Mouse (Mus musculus): ENCODE results near the gene Cyb5d1.
A peak's percentile ranks its signal among the peaks of the same experiment; 100 is the strongest.

Gene Cyb5d1

GRCm38 (mm10) chr11:69379600-69379999 is 15.8 kb downstream of the Cyb5d1 start:
- DNase-seq (ENCODE audit: low spot score in 2 of 2) = no peak

GRCm38 (mm10) chr11:69377766-69378165 is 17.7 kb downstream of the Cyb5d1 start:
- DNase-seq (ENCODE audit: low spot score in 2 of 2) = no peak

GRCm38 (mm10) chr11:69375646-69376045 is 19.8 kb downstream of the Cyb5d1 start:
- DNase-seq (ENCODE audit: low spot score in 2 of 2) = no peak

GRCm38 (mm10) chr11:69373223-69373965 is 22.0 kb downstream of the Cyb5d1 start:
- peak in 1 of 2 experiments; percentile 21 for DNase-seq (ENCODE audit: low spot score in 2 of 2)

- peak in 1 of 2 experiments; percentile 41 for DNase-seq (ENCODE audit: low spot score in 2 of 2)
These were observed 22.7 kb downstream of the Cyb5d1 start for GRCm38 (mm10) chr11:69372780-69373170.

- no peak for DNase-seq (ENCODE audit: low spot score in 2 of 2)
These were observed 23.2 kb downstream of the Cyb5d1 start for GRCm38 (mm10) chr11:69372056-69372779.

- DNase-seq (ENCODE audit: low spot score in 2 of 2) = no peak
These were observed 23.8 kb downstream of the Cyb5d1 start for GRCm38 (mm10) chr11:69371601-69372000.

- DNase-seq (ENCODE audit: low spot score in 2 of 2) = no peak
These were observed 24.6 kb downstream of the Cyb5d1 start for GRCm38 (mm10) chr11:69370817-69371215.

GRCm38 (mm10) chr11:69369990-69370816 is 25.2 kb downstream of the Cyb5d1 start:
- no peak for DNase-seq (ENCODE audit: low spot score in 2 of 2)

GRCm38 (mm10) chr11:69369215-69369989 is 26.0 kb downstream of the Cyb5d1 start, which contains the start of gene Chd3:
Chd3 (minus strand) TSS chr11:69369406.
- DNase-seq (ENCODE audit: low spot score in 2 of 2) = no peak

GRCm38 (mm10) chr11:69368356-69369214 is 26.8 kb downstream of the Cyb5d1 start:
- peak in 1 of 2 experiments; percentile 42 for DNase-seq (ENCODE audit: low spot score in 2 of 2)

GRCm38 (mm10) chr11:69367616-69368355 is 27.6 kb downstream of the Cyb5d1 start:
- DNase-seq (ENCODE audit: low spot score in 2 of 2) = peak in 1 of 2 experiments; percentile 11

- DNase-seq (ENCODE audit: low spot score in 2 of 2) = no peak
These were observed 28.4 kb downstream of the Cyb5d1 start for GRCm38 (mm10) chr11:69366855-69367615.

- DNase-seq (ENCODE audit: low spot score in 2 of 2) = peak; percentile 62 to 66
These were observed 29.1 kb downstream of the Cyb5d1 start for GRCm38 (mm10) chr11:69366157-69366854.

GRCm38 (mm10) chr11:69365722-69366121 is 29.7 kb downstream of the Cyb5d1 start:
- DNase-seq (ENCODE audit: low spot score in 2 of 2) = no peak

GRCm38 (mm10) chr11:69364910-69365309 is 30.5 kb downstream of the Cyb5d1 start:
- peak; percentile 30 to 58 for DNase-seq (ENCODE audit: low spot score in 2 of 2)

- DNase-seq (ENCODE audit: low spot score in 2 of 2) = no peak
These were observed 31.1 kb downstream of the Cyb5d1 start for GRCm38 (mm10) chr11:69364376-69364775.

GRCm38 (mm10) chr11:69362479-69362878 is 33.0 kb downstream of the Cyb5d1 start:
- DNase-seq (ENCODE audit: low spot score in 2 of 2) = no peak
